Mouse (Mus musculus) CD8-positive naive resting alpha-beta T cell, adult 2 months (primary cell): ENCODE results near the gene Mrpl23.

Experiments
- DNase-seq, 2 experiments: peaks; one replicate each; pipeline ENCODE4 v3.0.0; 2022; ENCODE audit warnings: low read depth in 2 of 2, low spot score in 2 of 2

The Mrpl23 gene

GRCm38 (mm10) chr7:142572992-142573391 is 40.5 kb downstream of the Mrpl23 start:
- no peak for DNase-seq

- no peak for DNase-seq
Observed at GRCm38 (mm10) chr7:142574155-142574660, 41.7 kb downstream of the Mrpl23 start.

GRCm38 (mm10) chr7:142574826-142575351 is 42.4 kb downstream of the Mrpl23 start:
- no peak for DNase-seq

GRCm38 (mm10) chr7:142575491-142575890 is 43.0 kb downstream of the Mrpl23 start:
- no peak for DNase-seq

- no peak for DNase-seq
Observed at GRCm38 (mm10) chr7:142575971-142576370, 43.5 kb downstream of the Mrpl23 start.

- no peak for DNase-seq
Observed at GRCm38 (mm10) chr7:142576472-142577326, 44.2 kb downstream of the Mrpl23 start.

GRCm38 (mm10) chr7:142577806-142578423 is 45.4 kb downstream of the Mrpl23 start:
- no peak for DNase-seq

GRCm38 (mm10) chr7:142579069-142579468 is 46.6 kb downstream of the Mrpl23 start:
- no peak for DNase-seq

- peak; percentile 18 to 20 for DNase-seq
Observed at GRCm38 (mm10) chr7:142580121-142580879, 47.8 kb downstream of the Mrpl23 start.

- no peak for DNase-seq
Observed at GRCm38 (mm10) chr7:142581186-142581585, 48.7 kb downstream of the Mrpl23 start.

GRCm38 (mm10) chr7:142581656-142582228 is 49.3 kb downstream of the Mrpl23 start:
- DNase-seq: peak in 1 of 2 experiments; percentile 16

GRCm38 (mm10) chr7:142584882-142585281 is 52.4 kb downstream of the Mrpl23 start:
- no peak for DNase-seq

- no peak for DNase-seq
Observed at GRCm38 (mm10) chr7:142585890-142586289, 53.4 kb downstream of the Mrpl23 start.

- no peak for DNase-seq
Observed at GRCm38 (mm10) chr7:142588282-142588941, 55.9 kb downstream of the Mrpl23 start.
